Mouse (Mus musculus) splenic B cell, adult 2 months (primary cell): ENCODE data around the gene Cracr2a.
A peak's percentile ranks its signal among the peaks of the same experiment; 100 is the strongest.

Source experiments
- DNase-seq: peaks from one replicate; pipeline ENCODE4 v3.0.0-alpha.2; 2011; ENCODE audit warnings: low read depth, low spot score
- H3K27me3 ChIP-seq: 2 replicates; pipeline ENCODE4 v1.6.1; 2012; ENCODE audit warnings: mild to moderate bottlenecking, low read length, moderate library complexity, mixed read lengths; ENCODE audit not compliant: control insufficient read depth, poor library complexity, insufficient read depth, severe bottlenecking
- H3K36me3 ChIP-seq: 2 replicates; pipeline ENCODE4 v1.6.1; 2012; ENCODE audit warnings: mild to moderate bottlenecking, low read length, moderate library complexity, mixed read lengths; ENCODE audit not compliant: control insufficient read depth, poor library complexity, insufficient read depth, severe bottlenecking

Cracr2a gene

GRCm38 (mm10) chr6:127540517-127540916, 20.6 kb upstream of the Cracr2a start:
- Histone ChIP-seq H3K27me3 (no peaks in the 10 kb centered on the region), H3K36me3 (no peaks in the 10 kb centered on the region)
- no peak for DNase-seq

- peak; percentile 78 for DNase-seq
- H3K36me3 ChIP-seq = no peaks in the 10 kb centered on the region
Observed at GRCm38 (mm10) chr6:127541617-127542374, 19.3 kb upstream of the Cracr2a start.

GRCm38 (mm10) chr6:127546676-127547075, 14.5 kb upstream of the Cracr2a start:
- no peaks in the 10 kb centered on the region for H3K27me3 ChIP-seq
- DNase-seq = no peak
- no peaks in the 10 kb centered on the region for H3K36me3 ChIP-seq

More at GRCm38 (mm10) chr6:127541617-127542374, 19.3 kb upstream of the Cracr2a start:
- H3K27me3 ChIP-seq = no peaks in the 10 kb centered on the region

GRCm38 (mm10) chr6:127552940-127553339, 8.2 kb upstream of the Cracr2a start:
- Histone ChIP-seq H3K27me3 (no peaks in the 10 kb centered on the region), H3K36me3 (no peaks in the 10 kb centered on the region)
- DNase-seq = no peak

GRCm38 (mm10) chr6:127555553-127555952, 5.6 kb upstream of the Cracr2a start:
- DNase-seq = no peak
- H3K36me3 ChIP-seq = no peaks in the 10 kb centered on the region

GRCm38 (mm10) chr6:127560872-127561230, 287 bp upstream of the Cracr2a start:
- Histone ChIP-seq H3K36me3 (no peaks in the 10 kb centered on the region), H3K27me3 (no peaks in the 10 kb centered on the region)
- DNase-seq = no peak

More at GRCm38 (mm10) chr6:127555553-127555952, 5.6 kb upstream of the Cracr2a start:
- H3K27me3 ChIP-seq = no peaks in the 10 kb centered on the region

- H3K27me3 ChIP-seq = no peaks in the 10 kb centered on the region
- no peaks in the 10 kb centered on the region for H3K36me3 ChIP-seq
- DNase-seq = no peak
Observed at GRCm38 (mm10) chr6:127563511-127563910, 2.4 kb downstream of the Cracr2a start.

- peak; percentile 40 for DNase-seq
- Histone ChIP-seq H3K27me3 (no peaks in the 10 kb centered on the region), H3K36me3 (no peaks in the 10 kb centered on the region)
Observed at GRCm38 (mm10) chr6:127565951-127566732, 5.0 kb downstream of the Cracr2a start.

GRCm38 (mm10) chr6:127571849-127572550, 10.9 kb downstream of the Cracr2a start:
- Histone ChIP-seq H3K27me3 (no peaks in the 10 kb centered on the region), H3K36me3 (no peaks in the 10 kb centered on the region)
- DNase-seq = no peak

GRCm38 (mm10) chr6:127573779-127574463, 12.8 kb downstream of the Cracr2a start:
- DNase-seq = no peak
- no peaks in the 10 kb centered on the region for H3K36me3 ChIP-seq
- no peaks in the 10 kb centered on the region for H3K27me3 ChIP-seq

GRCm38 (mm10) chr6:127575194-127575593, 14.1 kb downstream of the Cracr2a start:
- H3K27me3 ChIP-seq = no peaks in the 10 kb centered on the region
- peak; percentile 51 for DNase-seq
- H3K36me3 ChIP-seq = no peaks in the 10 kb centered on the region

- H3K27me3 ChIP-seq = no peaks in the 10 kb centered on the region
- no peak for DNase-seq
Observed at GRCm38 (mm10) chr6:127577688-127578087, 16.6 kb downstream of the Cracr2a start.

GRCm38 (mm10) chr6:127578316-127578715, 17.2 kb downstream of the Cracr2a start:
- no peak for DNase-seq
- no peaks in the 10 kb centered on the region for H3K36me3 ChIP-seq
- no peaks in the 10 kb centered on the region for H3K27me3 ChIP-seq

More at GRCm38 (mm10) chr6:127577688-127578087, 16.6 kb downstream of the Cracr2a start:
- H3K36me3 ChIP-seq = no peaks in the 10 kb centered on the region

- Histone ChIP-seq H3K27me3 (no peaks in the 10 kb centered on the region), H3K36me3 (no peaks in the 10 kb centered on the region)
- DNase-seq = no peak
Observed at GRCm38 (mm10) chr6:127578810-127579209, 17.7 kb downstream of the Cracr2a start.
